Mouse (Mus musculus) embryonic facial prominence, embryonic 15.5 days (tissue): ENCODE measurements around the gene Agpat4. TPM values are rescaled to one million over a fixed set of nuclear protein-coding genes. Genes with fewer than 3 reads are reported as not detected.
A peak's percentile ranks its signal among the peaks of the same experiment; 100 is the strongest.

Experiments used
- ATAC-seq: fragments of 200-750 bp; cut with Nextera tagmentation; 2 replicates; pipeline ENCODE4 v1.8.0; 2017; ENCODE audit warnings: low read depth, moderate TSS enrichment; ENCODE audit not compliant: insufficient number of reproducible peaks, low FRiP score, low TSS enrichment
- H3K27ac ChIP-seq: fragments of 300-500 bp; sonication (generic); replicated peaks from 2 replicates; pipeline ENCODE4 v1.5.1; 2015; ENCODE audit warnings: mild to moderate bottlenecking, inconsistent platforms
- H3K27me3 ChIP-seq: fragments of 300-500 bp; sonication (generic); 2 replicates; pipeline ENCODE4 v1.6.1; 2015; ENCODE audit warnings: inconsistent platforms
- H3K36me3 ChIP-seq: fragments of 300-500 bp; sonication (generic); 2 replicates; pipeline ENCODE4 v1.6.1; 2015; ENCODE audit warnings: mild to moderate bottlenecking, inconsistent platforms
- H3K4me1 ChIP-seq: fragments of 300-500 bp; sonication (generic); 2 replicates; pipeline ENCODE4 v1.6.1; 2015; ENCODE audit warnings: inconsistent platforms
- H3K4me2 ChIP-seq: fragments of 300-500 bp; sonication (generic); replicated peaks from 2 replicates; pipeline ENCODE4 v1.6.1; 2015; ENCODE audit warnings: mild to moderate bottlenecking, inconsistent platforms
- H3K4me3 ChIP-seq: fragments of 300-500 bp; sonication (generic); replicated peaks from 2 replicates; pipeline ENCODE4 v1.5.1; 2015; ENCODE audit warnings: mild to moderate bottlenecking, inconsistent platforms
- H3K9ac ChIP-seq: fragments of 300-500 bp; sonication (generic); 2 replicates; pipeline ENCODE4 v1.6.1; 2015; ENCODE audit warnings: inconsistent platforms
- H3K9me3 ChIP-seq: fragments of 300-500 bp; sonication (generic); replicated peaks from 2 replicates; pipeline ENCODE4 v1.6.1; 2016; ENCODE audit warnings: inconsistent platforms
- WGBS: fragments of 180-500 bp; shearing (Covaris S2); methylation state at CpG from one replicate; pipeline ENCODE4 v1.1.7; 2015; 5-methylcytosine and 5-hydroxymethylcytosine counted together
- polyA plus RNA-seq: library from polyadenylated mRNA; unstranded; fragments of >200 nt; fragmentation: Nextera tagmentation; extraction: Ambion mirVana; gene quantifications from 2 replicates; pipeline ENCODE4 v1.2.1, GENCODE M21; 2015

The Agpat4 gene
- polyA plus RNA-seq, 1 experiment from 2014 or later: 51.3 TPM

GRCm38 (mm10) chr17:12259957-12260356, 141.5 kb downstream of the Agpat4 start:
- H3K9me3 ChIP-seq: no peaks in the 10 kb centered on the region
- peaks cover 18% of the 10 kb centered on the region for H3K4me1 ChIP-seq
- WGBS: 83% methylated on average over 8 of the region's 8 CpGs
- H3K4me2 ChIP-seq: no peak overlapping the region
- H3K36me3 ChIP-seq: peaks cover 49% of the 10 kb centered on the region
- H3K27me3 ChIP-seq: no peaks in the 10 kb centered on the region
- H3K27ac ChIP-seq: no peak overlapping the region
- no peak overlapping the region for H3K4me3 ChIP-seq
- no peak overlapping the region for H3K9ac ChIP-seq
- ATAC-seq: no peak

DNA sequence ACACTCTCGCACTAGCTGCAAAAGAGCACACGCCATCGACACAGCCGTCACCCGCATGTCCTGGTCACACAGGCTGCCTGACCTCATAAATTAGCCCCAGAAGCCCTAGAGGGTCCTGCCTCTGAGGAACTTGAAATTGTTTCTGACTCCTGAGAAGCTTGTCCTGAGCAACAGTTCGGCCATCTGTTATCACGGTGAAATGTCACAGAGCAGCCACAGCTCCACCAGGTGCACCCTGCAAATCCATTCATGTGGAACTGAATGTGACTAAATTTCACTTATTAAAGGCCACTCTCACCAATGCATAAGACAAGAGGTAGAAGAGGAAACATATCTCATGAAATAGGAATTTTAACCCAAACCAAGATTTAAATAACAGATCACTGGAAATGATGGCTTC, 142.9 kb downstream of the Agpat4 start:
- Histone ChIP-seq H3K9ac (no peak overlapping the region), H3K27ac (no peak overlapping the region), H3K27me3 (no peaks in the 10 kb centered on the region), H3K9me3 (no peaks in the 10 kb centered on the region), H3K4me3 (no peak overlapping the region), H3K36me3 (peaks cover 34% of the 10 kb centered on the region), H3K4me2 (no peak overlapping the region), H3K4me1 (peaks cover 30% of the 10 kb centered on the region)
- ATAC-seq: no peak
- 90% methylated on average over 7 of the region's 7 CpGs for WGBS

- H3K36me3 ChIP-seq: peaks cover 29% of the 10 kb centered on the region; the same call in 1 of the 2 replicates
- H3K4me2 ChIP-seq: no peak overlapping the region
- no peaks in the 10 kb centered on the region for H3K27me3 ChIP-seq
- H3K9me3 ChIP-seq: no peaks in the 10 kb centered on the region
- peaks cover 35% of the 10 kb centered on the region for H3K4me1 ChIP-seq
- H3K9ac ChIP-seq: no peak overlapping the region
- H3K27ac ChIP-seq: no peak overlapping the region
- 69% methylated on average over 2 of the region's 2 CpGs for WGBS
- no peak for ATAC-seq
- H3K4me3 ChIP-seq: no peak overlapping the region
These were observed 143.4 kb downstream of the Agpat4 start for GRCm38 (mm10) chr17:12261887-12262286.

DNA sequence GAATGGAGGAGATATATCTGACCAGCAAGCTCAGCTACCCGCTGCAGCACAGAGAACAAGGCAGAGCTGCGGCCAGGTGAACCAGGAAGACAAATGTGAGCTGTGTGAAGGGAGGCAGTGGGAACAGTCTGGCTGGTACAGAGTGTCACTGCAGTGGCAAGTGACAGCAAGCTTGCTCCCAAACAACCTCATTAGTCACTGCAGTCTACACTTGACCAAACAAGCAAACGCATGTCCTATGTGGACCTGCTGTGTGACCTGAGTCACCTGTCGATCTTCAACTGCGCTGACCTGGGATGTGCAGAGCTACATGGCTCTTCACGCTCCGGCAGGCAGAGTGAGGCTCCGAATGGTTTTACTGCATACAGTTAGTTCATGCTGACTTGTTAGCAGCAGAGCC, 144.3 kb downstream of the Agpat4 start:
- no peak overlapping the region for H3K27ac ChIP-seq
- peaks cover 20% of the 10 kb centered on the region; the same call in 1 of the 2 replicates for H3K36me3 ChIP-seq
- no peaks in the 10 kb centered on the region for H3K27me3 ChIP-seq
- peaks cover 42% of the 10 kb centered on the region for H3K4me1 ChIP-seq
- 82% methylated on average over 8 of the region's 8 CpGs for WGBS
- H3K4me2 ChIP-seq: no peak overlapping the region
- H3K9ac ChIP-seq: no peak overlapping the region
- ATAC-seq: no peak
- no peaks in the 10 kb centered on the region for H3K9me3 ChIP-seq
- H3K4me3 ChIP-seq: no peak overlapping the region

DNA sequence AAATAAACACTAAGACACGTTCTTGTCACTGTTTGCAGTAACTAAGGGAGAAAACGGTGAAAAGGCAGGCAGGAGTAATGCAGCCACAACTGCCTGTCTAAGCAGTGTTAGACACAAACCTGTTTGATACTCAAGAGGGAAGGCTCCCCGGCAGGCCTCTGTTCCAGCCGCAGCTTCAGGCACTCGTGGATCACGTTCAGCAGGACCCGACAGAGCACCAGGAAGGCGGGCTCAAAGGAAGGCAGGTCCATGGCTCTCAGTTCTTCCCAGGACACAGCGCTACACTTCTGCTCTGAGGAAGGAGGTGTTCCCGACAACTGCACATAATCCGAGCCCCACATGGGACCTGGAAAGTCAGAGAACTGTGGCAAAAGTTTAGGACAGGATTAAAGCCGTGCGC, 145.3 kb downstream of the Agpat4 start:
- peaks cover 12% of the 10 kb centered on the region; the same call in 1 of the 2 replicates for H3K36me3 ChIP-seq

DNA sequence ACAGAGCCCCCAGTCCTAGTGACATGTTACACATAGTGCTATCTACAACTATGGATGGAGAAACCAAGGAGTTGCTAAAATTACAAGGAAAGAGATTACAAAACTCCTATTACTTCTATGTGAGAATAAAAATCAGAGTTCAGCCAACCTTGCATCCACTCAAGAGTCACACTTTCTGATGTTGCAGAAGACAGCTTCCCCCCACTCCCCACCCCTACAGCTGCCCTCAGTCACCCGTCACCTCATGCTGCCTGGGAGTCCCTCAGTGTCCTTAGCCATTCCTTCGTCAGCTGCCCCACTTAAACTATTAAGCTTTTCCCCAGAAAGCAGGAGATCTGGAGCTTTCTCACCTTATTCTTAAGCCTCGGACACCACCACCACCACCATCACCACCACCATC, 145.8 kb downstream of the Agpat4 start:
- ATAC-seq: no peak
- Histone ChIP-seq H3K4me2 (no peak overlapping the region), H3K27ac (no peak overlapping the region), H3K9ac (no peak overlapping the region), H3K9me3 (no peaks in the 10 kb centered on the region), H3K36me3 (peaks cover 7% of the 10 kb centered on the region; the same call in 1 of the 2 replicates), H3K27me3 (no peaks in the 10 kb centered on the region), H3K4me3 (no peak overlapping the region), H3K4me1 (peaks cover 42% of the 10 kb centered on the region)
- WGBS: 93% methylated on average over 3 of the region's 3 CpGs

More for the DNA sequence above, 145.3 kb downstream of the Agpat4 start:
- WGBS: 67% methylated on average over 13 of the region's 13 CpGs
- Histone ChIP-seq H3K9me3 (no peaks in the 10 kb centered on the region), H3K9ac (no peak overlapping the region), H3K4me3 (no peak overlapping the region), H3K27ac (peak overlapping the region; percentile 48; the same call in 1 of the 2 replicates), H3K4me1 (peaks cover 42% of the 10 kb centered on the region), H3K27me3 (no peaks in the 10 kb centered on the region), H3K4me2 (no peak overlapping the region)
- no peak for ATAC-seq

DNA sequence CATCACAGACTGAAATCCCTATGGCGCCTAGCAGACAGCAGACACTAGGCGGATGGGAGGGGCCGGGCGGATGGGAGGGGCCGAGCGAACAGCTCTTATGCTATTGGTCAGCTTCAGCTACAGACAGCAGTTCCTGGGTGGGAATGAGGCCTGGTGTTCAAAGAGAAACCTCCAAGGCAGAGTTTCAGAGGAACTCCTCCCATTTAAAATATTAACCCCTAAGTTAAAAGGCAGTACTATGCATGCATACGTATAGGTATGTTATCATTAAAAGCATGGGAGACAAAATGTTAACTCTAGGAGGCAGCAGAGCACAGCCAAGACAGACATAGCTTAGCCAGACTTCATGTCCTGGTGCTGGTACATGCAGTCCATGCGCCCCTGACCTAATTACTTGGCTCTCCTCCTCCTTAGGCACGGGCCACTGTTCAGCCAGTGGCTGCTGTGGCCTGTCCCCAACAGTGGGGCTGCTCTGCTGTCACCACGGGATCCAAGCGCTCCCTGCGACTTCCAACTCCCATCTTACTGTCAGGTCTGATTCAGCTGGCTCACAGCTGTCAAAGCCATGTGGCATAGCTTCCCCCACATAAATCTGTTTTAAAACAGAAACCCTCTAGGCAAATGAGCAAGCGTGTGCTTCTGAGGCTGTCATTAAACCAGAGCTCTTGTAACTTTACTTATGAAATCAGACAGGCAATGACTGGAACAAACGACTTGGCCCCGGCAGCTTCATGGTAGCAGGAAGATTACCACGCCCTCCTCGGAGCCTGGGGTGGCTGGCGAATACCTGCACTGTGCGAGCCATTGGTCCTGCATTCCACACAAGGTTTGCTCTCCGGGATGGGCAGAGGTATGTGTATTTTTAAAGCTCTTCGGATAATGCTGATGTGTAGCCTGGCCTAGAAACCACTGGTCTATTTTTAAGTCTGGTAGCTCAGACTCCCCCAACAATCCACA, 147.7 kb downstream of the Agpat4 start:
- Histone ChIP-seq H3K4me1 (peaks cover 47% of the 10 kb centered on the region), H3K9ac (no peak overlapping the region), H3K27me3 (no peaks in the 10 kb centered on the region), H3K4me2 (peak overlapping the region; percentile 34), H3K27ac (peak overlapping the region; percentile 74), H3K9me3 (no peaks in the 10 kb centered on the region), H3K4me3 (no peak overlapping the region), H3K36me3 (peaks cover 10% of the 10 kb centered on the region)
- WGBS: 31% methylated on average over 21 of the region's 21 CpGs
- ATAC-seq: peak; percentile 67

GRCm38 (mm10) chr17:12268091-12268490, 149.6 kb downstream of the Agpat4 start:
- peaks cover 15% of the 10 kb centered on the region for H3K36me3 ChIP-seq
- 80% methylated on average over 4 of the region's 4 CpGs for WGBS
- H3K9ac ChIP-seq: no peak overlapping the region
- no peak for ATAC-seq
- no peak overlapping the region for H3K4me2 ChIP-seq
- H3K4me3 ChIP-seq: no peak overlapping the region
- no peak overlapping the region for H3K27ac ChIP-seq
- peaks cover 41% of the 10 kb centered on the region for H3K4me1 ChIP-seq
- H3K27me3 ChIP-seq: no peaks in the 10 kb centered on the region
- H3K9me3 ChIP-seq: no peaks in the 10 kb centered on the region

- H3K4me1 ChIP-seq: peaks cover 40% of the 10 kb centered on the region
- no peak overlapping the region for H3K9ac ChIP-seq
- peaks cover 15% of the 10 kb centered on the region for H3K36me3 ChIP-seq
- no peaks in the 10 kb centered on the region for H3K9me3 ChIP-seq
- H3K27me3 ChIP-seq: no peaks in the 10 kb centered on the region
- no peak overlapping the region for H3K4me3 ChIP-seq
- no peak overlapping the region for H3K4me2 ChIP-seq
- 91% methylated on average over 10 of the region's 10 CpGs for WGBS
- no peak overlapping the region for H3K27ac ChIP-seq
- ATAC-seq: no peak
These were observed 150.0 kb downstream of the Agpat4 start for GRCm38 (mm10) chr17:12268538-12268937.
